Mouse (Mus musculus) G1E (cell line): Measurements from ENCODE around the gene Wapl.

ENCODE experiments used
- CTCF ChIP-seq: IDR thresholded peaks from 2 replicates; pipeline ENCODE4 v1.5.1; 2012; ENCODE audit warnings: low read depth, low read length, inconsistent platforms, mixed read lengths
- POLR2AphosphoS5 ChIP-seq: IDR thresholded peaks from 2 replicates; pipeline ENCODE4 v1.6.1; 2012; ENCODE audit warnings: low read depth, low read length, inconsistent platforms; ENCODE audit not compliant: insufficient replicate concordance
- TAL1 ChIP-seq: conservative IDR thresholded peaks from 2 replicates; pipeline ENCODE4 v1.6.1; 2012; ENCODE audit warnings: low read depth, low read length, inconsistent platforms, mixed read lengths

DNA sequence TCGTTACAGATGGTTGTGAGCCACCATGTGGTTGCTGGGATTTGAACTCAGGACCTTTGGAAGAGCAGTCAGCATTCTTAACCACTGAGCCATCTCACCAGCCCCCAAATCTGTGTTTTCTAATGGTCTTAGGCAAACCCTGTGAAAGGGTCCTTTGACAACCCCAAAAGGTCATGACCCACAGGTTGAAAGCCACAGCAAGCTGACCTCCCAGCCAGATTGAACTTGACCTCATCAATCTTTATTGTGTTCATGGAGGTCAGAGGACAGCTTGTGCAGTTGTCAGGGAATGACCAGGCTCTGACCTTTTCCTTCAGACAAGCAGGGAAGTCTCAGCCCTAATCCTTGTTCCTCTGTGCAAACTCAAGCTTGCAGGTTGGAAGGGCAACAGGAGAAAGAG lies 10.3 kb upstream of the Wapl start:
- TF ChIP-seq CTCF (no peak), POLR2AphosphoS5 (no peak), TAL1 (no peak)
